Mouse (Mus musculus): ENCODE measurements around the gene Rere.

GRCm38 (mm10) chr4:150651390-150652277 lies 370.2 kb downstream of the Rere start, which contains the start of gene Slc45a1:
- TF ChIP-seq CTCF (IDR thresholded peaks at IDR 0.05; ENCODE audit: low read depth) (no peak), EP300 (optimal IDR thresholded peaks at IDR 0.05) (no peak)
